ENCODE assay signal across 12 mouse cellular contexts in the genomic region with DNA sequence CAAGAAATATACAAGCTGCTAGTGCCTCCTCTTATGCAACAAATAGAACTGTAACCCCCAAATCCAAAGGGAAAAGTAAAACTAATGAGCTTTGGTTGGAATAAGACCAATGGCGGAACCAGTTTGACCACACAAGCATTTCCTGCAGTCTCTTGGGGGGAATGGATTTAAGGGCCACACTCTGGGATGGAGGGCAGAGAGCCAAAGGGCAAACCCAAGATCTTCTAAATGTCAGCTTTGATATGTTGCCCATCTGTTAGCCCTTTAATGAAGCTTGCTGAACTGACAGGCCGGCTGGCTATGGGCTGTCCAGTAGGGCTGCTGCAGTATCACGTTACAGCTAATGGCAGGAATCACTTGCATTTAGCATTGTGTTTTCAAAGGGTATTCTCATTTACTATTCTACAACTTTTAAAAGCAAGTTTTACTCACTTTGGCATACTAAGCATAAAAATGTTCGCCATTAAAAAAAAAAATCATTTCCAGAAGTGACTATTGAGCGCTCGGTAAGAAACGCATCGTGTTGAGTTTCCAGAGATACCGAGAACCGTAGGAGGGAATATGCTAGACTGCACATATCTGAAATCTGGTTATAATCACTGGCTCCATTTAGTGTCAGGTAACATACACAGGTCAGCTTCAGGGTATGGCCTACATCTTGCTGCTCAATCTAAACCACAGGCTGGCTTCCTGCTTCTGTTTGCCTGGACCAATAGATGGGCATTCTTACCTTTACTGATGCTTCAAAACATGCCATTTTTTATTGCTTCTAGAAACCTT. TPM values are rescaled to one million over a fixed set of nuclear protein-coding genes. Genes with fewer than 3 reads are reported as not detected.
A peak's percentile ranks its signal among the peaks of the same experiment; 100 is the strongest.
DNase-seq lines count a peak whose midpoint lies in the region; ATAC-seq lines count a peak whose summit lies in the region.
"Had no signal": no experiment of that assay in that cellular context is flagged by ENCODE, and none has a peak within 500 bp of the region (broad histone marks: within the 10 kb centered on the region; RNA-seq: fewer than 3 reads in every experiment).

No protein-coding gene starts in this region.

- H3K4me2 ChIP-seq in hindbrain, embryonic 12.5 days (replicated peaks): no peak overlapping the region
- no peak overlapping the region for H3K4me2 ChIP-seq in neural tube, embryonic 15.5 days
- H3K4me2 ChIP-seq: liver, embryonic 12.5 days had no signal

- H3K27me3 ChIP-seq in hindbrain, embryonic 10.5 days (ENCODE audit: insufficient read depth, poor library complexity, severe bottlenecking): no peaks in the 10 kb centered on the region
- H3K27me3 ChIP-seq in hindbrain, embryonic 12.5 days: no peaks in the 10 kb centered on the region
- no peaks in the 10 kb centered on the region for H3K27me3 ChIP-seq in neural tube, embryonic 15.5 days (replicated peaks)
- H3K27me3 ChIP-seq: liver, embryonic 12.5 days had no signal

- no peaks in the 10 kb centered on the region for H3K36me3 ChIP-seq in hindbrain, embryonic 10.5 days
- H3K36me3 ChIP-seq in hindbrain, embryonic 12.5 days: no peaks in the 10 kb centered on the region
- no peaks in the 10 kb centered on the region for H3K36me3 ChIP-seq in neural tube, embryonic 15.5 days
- H3K36me3 ChIP-seq: forebrain, embryonic 10.5 days; liver, embryonic 12.5 days had no signal

- H3K9me3 ChIP-seq in hindbrain, embryonic 10.5 days: no peaks in the 10 kb centered on the region
- H3K9me3 ChIP-seq in hindbrain, embryonic 12.5 days (replicated peaks): no peaks in the 10 kb centered on the region
- H3K9me3 ChIP-seq in neural tube, embryonic 15.5 days (replicated peaks): no peaks in the 10 kb centered on the region
- H3K9me3 ChIP-seq: forebrain, embryonic 10.5 days; liver, embryonic 12.5 days had no signal

- DNase-seq in hindbrain, embryonic 10.5 days (ENCODE audit: low spot score): peak; percentile 51
- DNase-seq in neural tube, embryonic 10.5 days (ENCODE audit: extremely low spot score, low spot score): peak; percentile 52
- DNase-seq in kidney, postnatal 10 days: peak; percentile 57
- peak; percentile 45 for DNase-seq in retina, embryonic 14.5 days (ENCODE audit: low spot score)
- no peak for DNase-seq in ovary, adult 18-20 months (ENCODE audit: low spot score)
- DNase-seq in B cell, adult 2 months: no peak
- DNase-seq: cerebellum, postnatal 36 days; right cerebral cortex, adult 18-20 months had no signal

- WGBS in hindbrain, embryonic 10.5 days: 69% methylated on average over 10 of the region's 10 CpGs
- 68% methylated on average over 10 of the region's 10 CpGs for WGBS in hindbrain, embryonic 12.5 days
- WGBS in neural tube, embryonic 15.5 days: 73% methylated on average over 10 of the region's 10 CpGs

- H3K4me1 ChIP-seq in hindbrain, embryonic 10.5 days (replicated peaks): 0 out of 2 replicates have a peak, but pooled peaks cover 4% of the 10 kb centered on the region
- H3K4me1 ChIP-seq in hindbrain, embryonic 12.5 days: peaks cover 2% of the 10 kb centered on the region; the same call in 1 of the 2 replicates
- no peaks in the 10 kb centered on the region for H3K4me1 ChIP-seq in neural tube, embryonic 15.5 days
- H3K4me1 ChIP-seq: forebrain, embryonic 10.5 days; liver, embryonic 12.5 days had no signal

- ATAC-seq in hindbrain, embryonic 12.5 days (ENCODE audit: low FRiP score): no peak
- ATAC-seq in neural tube, embryonic 15.5 days (ENCODE audit: low FRiP score): no peak
- ATAC-seq: liver, embryonic 12.5 days had no signal

- H3K9ac ChIP-seq in hindbrain, embryonic 12.5 days: no peak overlapping the region
- H3K9ac ChIP-seq in neural tube, embryonic 15.5 days (replicated peaks): no peak overlapping the region
- H3K9ac ChIP-seq: liver, embryonic 12.5 days had no signal

- H3K27ac ChIP-seq in hindbrain, embryonic 10.5 days: no peak overlapping the region
- H3K27ac ChIP-seq in hindbrain, embryonic 12.5 days: no peak overlapping the region
- H3K27ac ChIP-seq in neural tube, embryonic 15.5 days (replicated peaks): no peak overlapping the region
- H3K27ac ChIP-seq: forebrain, embryonic 10.5 days; liver, embryonic 12.5 days had no signal

- no peak overlapping the region for H3K4me3 ChIP-seq in hindbrain, embryonic 10.5 days
- H3K4me3 ChIP-seq in hindbrain, embryonic 12.5 days: no peak overlapping the region
- no peak overlapping the region for H3K4me3 ChIP-seq in neural tube, embryonic 15.5 days (replicated peaks)
- H3K4me3 ChIP-seq: forebrain, embryonic 10.5 days; liver, embryonic 12.5 days had no signal

RNA-seq across cellular contexts. Expression of gene Mmadhc, which starts 51.1 kb away (rescaled TPM):
- 163 and 173 TPM in 2 replicates for polyA plus RNA-seq in hindbrain, embryonic 10.5 days (2016; fragmentation: Nextera tagmentation; extraction: Ambion mirVana)
- polyA plus RNA-seq in hindbrain, embryonic 12.5 days (2016; fragmentation: Nextera tagmentation; extraction: Ambion mirVana): 147 and 148 TPM in 2 replicates
- polyA plus RNA-seq in neural tube, embryonic 15.5 days (2015; fragmentation: Nextera tagmentation; extraction: Ambion mirVana): 139 and 145 TPM in 2 replicates

Comparison
In these comparisons a context has a peak if more than half of its experiments do, and no peak if none do; other contexts are left out.
1. DNase-seq: peak in hindbrain, embryonic 10.5 days (single experiment), neural tube, embryonic 10.5 days (single experiment), kidney, postnatal 10 days (single experiment) and retina, embryonic 14.5 days (single experiment); none in ovary, adult 18-20 months (single experiment) and B cell, adult 2 months (0 of 2).